In the genomic region with DNA sequence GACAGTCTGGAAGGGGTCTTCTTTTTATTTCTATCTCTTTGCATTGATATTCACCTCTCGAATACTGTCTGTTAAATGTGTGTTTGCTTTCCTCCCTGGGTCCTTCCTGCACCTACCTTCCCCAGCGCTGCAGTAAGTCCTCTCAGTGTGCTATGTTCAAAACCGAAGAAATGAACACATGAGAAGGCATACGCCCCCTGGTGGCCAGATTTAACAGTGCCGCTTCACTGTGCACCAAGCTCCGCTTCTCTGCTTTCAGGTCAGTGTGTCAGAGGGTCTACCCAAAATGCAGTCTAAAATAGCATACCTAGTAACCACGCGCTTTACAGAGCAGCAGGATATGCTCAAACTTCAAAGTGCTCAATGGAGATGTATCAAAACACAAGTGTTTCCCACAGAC, we compare ENCODE assay signal across 9 mouse cellular contexts. TPM values are rescaled to one million over a fixed set of nuclear protein-coding genes. Genes with fewer than 3 reads are reported as not detected.
DNase-seq lines count a peak whose midpoint lies in the region; ATAC-seq and TF ChIP-seq lines count a peak whose summit lies in the region.
"Had no signal": no experiment of that assay in that cellular context is flagged by ENCODE, and none has a peak within 500 bp of the region (broad histone marks: within the 10 kb centered on the region; RNA-seq: fewer than 3 reads in every experiment).

No protein-coding gene starts in this region.

- 62% methylated on average over 8 of the region's 8 CpGs for WGBS in heart, postnatal 0 days
- WGBS in midbrain, embryonic 13.5 days: 57% methylated on average over 8 of the region's 8 CpGs

- H3K4me3 ChIP-seq in heart, postnatal 0 days (ENCODE audit: low read depth, low read length): no peak overlapping the region
- no peak overlapping the region for H3K4me3 ChIP-seq in midbrain, embryonic 13.5 days (replicated peaks)
- no peak overlapping the region for H3K4me3 ChIP-seq in testis, adult 2 months (ENCODE audit: control insufficient read depth, low read depth, low read length)

- TF ChIP-seq POLR2A in testis, adult 2 months (IDR thresholded peaks at IDR 0.05; ENCODE audit: control insufficient read depth, low read depth, low read length): no peak

- DNase-seq in adrenal gland, adult (ENCODE audit: inconsistent age in 2 of 2, low spot score in 1 of 2): peak; percentile 65 to 92
- no peak for DNase-seq in adrenal gland, adult 8-10 months
- DNase-seq in ZHBTc4 (ENCODE audit: low read depth, low spot score): peak; percentile 89
- peak; percentile 82 for DNase-seq in embryo, embryonic 10.5 days (ENCODE audit: low spot score)
- no peak for DNase-seq in heart, postnatal 0 days (ENCODE audit: low spot score)
- DNase-seq in left cerebral cortex, adult 11 months (ENCODE audit: low spot score): peak; percentile 63

- 0 out of 2 replicates have a peak, but pooled peaks cover 4% of the 10 kb centered on the region for H3K4me1 ChIP-seq in heart, postnatal 0 days (ENCODE audit: control insufficient read depth, insufficient read depth)
- peaks cover 12% of the 10 kb centered on the region for H3K4me1 ChIP-seq in midbrain, embryonic 13.5 days (replicated peaks)
- H3K4me1 ChIP-seq in testis, adult 2 months (ENCODE audit: control insufficient read depth, insufficient read depth, low read length): peaks cover 3% of the 10 kb centered on the region; the same call in 1 of the 2 replicates

- H3K9ac ChIP-seq in heart, postnatal 0 days (replicated peaks; ENCODE audit: low read depth, low read length): no peak overlapping the region
- H3K9ac ChIP-seq in midbrain, embryonic 13.5 days (replicated peaks): no peak overlapping the region

- no peak for ATAC-seq in heart, postnatal 0 days (ENCODE audit: insufficient read depth, low read depth)
- 0 out of 2 replicates have a peak, but pooled peaks have one; percentile 5 for ATAC-seq in midbrain, embryonic 13.5 days

- TF ChIP-seq EP300 in heart, postnatal 0 days (IDR thresholded peaks at IDR 0.05; ENCODE audit: low read depth): no peak

- H3K4me2 ChIP-seq in heart, postnatal 0 days (ENCODE audit: low read depth, low read length): no peak overlapping the region
- no peak overlapping the region for H3K4me2 ChIP-seq in midbrain, embryonic 13.5 days (replicated peaks)

- no peak overlapping the region for H3K27ac ChIP-seq in heart, postnatal 0 days (ENCODE audit: low read depth)
- H3K27ac ChIP-seq in midbrain, embryonic 13.5 days: no peak overlapping the region
- no peak overlapping the region for H3K27ac ChIP-seq in testis, adult 2 months (ENCODE audit: control insufficient read depth, insufficient read depth, low read depth, low read length)

- H3K9me3 ChIP-seq in heart, postnatal 0 days (replicated peaks; ENCODE audit: control insufficient read depth, low read length): no peaks in the 10 kb centered on the region
- peaks cover 4% of the 10 kb centered on the region; the same call in 1 of the 2 replicates for H3K9me3 ChIP-seq in midbrain, embryonic 13.5 days

- H3K36me3 ChIP-seq in heart, postnatal 0 days (replicated peaks; ENCODE audit: control insufficient read depth, insufficient read depth, low read length): peaks cover 36% of the 10 kb centered on the region
- peaks cover 21% of the 10 kb centered on the region for H3K36me3 ChIP-seq in midbrain, embryonic 13.5 days
- no peaks in the 10 kb centered on the region; the same call in 1 of the 2 replicates for H3K36me3 ChIP-seq in testis, adult 2 months (ENCODE audit: control insufficient read depth, insufficient read depth, low read length)

- TF ChIP-seq CTCF in heart, postnatal 0 days (IDR thresholded peaks at IDR 0.05; ENCODE audit: low read depth): peak; percentile 80
- TF ChIP-seq CTCF in testis, adult 2 months (IDR thresholded peaks at IDR 0.05; ENCODE audit: control insufficient read depth, insufficient read depth, insufficient replicate concordance, low read depth, low read length): peak; percentile 82; the same call in 1 of the 2 replicates

- no peaks in the 10 kb centered on the region for H3K27me3 ChIP-seq in heart, postnatal 0 days (ENCODE audit: control insufficient read depth, insufficient read depth, low read length)
- H3K27me3 ChIP-seq in midbrain, embryonic 13.5 days: no peaks in the 10 kb centered on the region
- no peaks in the 10 kb centered on the region for H3K27me3 ChIP-seq in testis, adult 2 months (ENCODE audit: control insufficient read depth, insufficient read depth, low read length)

RNA-seq across cellular contexts. Expression of a gene that starts 0.8 kb away (rescaled TPM):
- not detected for total RNA-seq in adrenal gland, adult 8-10 months (2022)
- 0.23 TPM in 1 of 2 replicates, not detected in the other for total RNA-seq in heart, postnatal 0 days (2014; rRNA removed; ENCODE audit: low replicate concordance)
- 0.07 TPM in 1 of 2 replicates, not detected in the other for polyA plus RNA-seq in heart, postnatal 0 days (2015; fragmentation: Nextera tagmentation; extraction: Ambion mirVana)
- polyA plus RNA-seq in midbrain, embryonic 13.5 days (2015; fragmentation: Nextera tagmentation; extraction: Ambion mirVana): not detected in 2 replicates
- polyA plus RNA-seq in testis, adult 2 months (2012; rRNA removed): 1.5 and 1.7 TPM in 2 replicates

RNA-seq across cellular contexts. Expression of a gene that starts 14.4 kb away (rescaled TPM):
- 10 to 100 TPM; 23.3 to 30.5 (median 24.9) TPM for total RNA-seq in adrenal gland, adult 8-10 months (2022)
- 20.8 and 25.2 TPM in 2 replicates for total RNA-seq in heart, postnatal 0 days (2014; rRNA removed; ENCODE audit: low replicate concordance)
- polyA plus RNA-seq in heart, postnatal 0 days (2015; fragmentation: Nextera tagmentation; extraction: Ambion mirVana): 46.9 and 49.0 TPM in 2 replicates
- polyA plus RNA-seq in midbrain, embryonic 13.5 days (2015; fragmentation: Nextera tagmentation; extraction: Ambion mirVana): 23.8 and 25.9 TPM in 2 replicates
- polyA plus RNA-seq in testis, adult 2 months (2012; rRNA removed): 20.1 and 21.7 TPM in 2 replicates

RNA-seq across cellular contexts. Expression of a gene that starts 18.0 kb away (rescaled TPM):
- not detected for total RNA-seq in adrenal gland, adult 8-10 months (2022)
- total RNA-seq in heart, postnatal 0 days (2014; rRNA removed; ENCODE audit: low replicate concordance): 0.27 and 1.0 TPM in 2 replicates
- polyA plus RNA-seq in heart, postnatal 0 days (2015; fragmentation: Nextera tagmentation; extraction: Ambion mirVana): 0.84 and 0.87 TPM in 2 replicates
- polyA plus RNA-seq in midbrain, embryonic 13.5 days (2015; fragmentation: Nextera tagmentation; extraction: Ambion mirVana): 0.14 and 0.22 TPM in 2 replicates
- polyA plus RNA-seq in testis, adult 2 months (2012; rRNA removed): 538 and 551 TPM in 2 replicates
- polyA plus RNA-seq: liver, embryonic 16.5 days had no signal

Comparison
In these comparisons a context has a peak if more than half of its experiments do, and no peak if none do; other contexts are left out.
1. DNase-seq: peak in adrenal gland, adult (2 of 2), ZHBTc4 (single experiment), embryo, embryonic 10.5 days (single experiment) and left cerebral cortex, adult 11 months (single experiment); none in adrenal gland, adult 8-10 months (single experiment) and heart, postnatal 0 days (single experiment).
2. RNA of a gene that starts 18.0 kb away (polyA plus RNA-seq): 538 to 551 TPM in testis, adult 2 months; 0.84 to 0.87 TPM in heart, postnatal 0 days and 0.14 to 0.22 TPM in midbrain, embryonic 13.5 days; every median in the first group is over 100 times any median in the second.